Mouse (Mus musculus) hindbrain, embryonic 11.5 days (tissue): ENCODE results near the gene Pnmal2. TPM values are rescaled to one million over a fixed set of nuclear protein-coding genes. Genes with fewer than 3 reads are reported as not detected.

ENCODE experiments used
- ATAC-seq: fragments of 200-750 bp; cut with Nextera tagmentation; 2 replicates; pipeline ENCODE4 v1.8.0; 2017; ENCODE audit warnings: mild to moderate bottlenecking, moderate TSS enrichment, moderate library complexity; ENCODE audit not compliant: low FRiP score
- DNase-seq: peaks from one replicate; pipeline ENCODE4 v3.0.0-alpha.2; 2015; ENCODE audit warnings: low spot score
- H3K27ac ChIP-seq: fragments of 300-500 bp; sonication (generic); 2 replicates; pipeline ENCODE4 v1.5.1; 2014; ENCODE audit warnings: mild to moderate bottlenecking, low read depth, low read length
- H3K27me3 ChIP-seq: fragments of 300-500 bp; sonication (generic); 2 replicates; pipeline ENCODE4 v1.6.1; 2014; ENCODE audit warnings: mild to moderate bottlenecking, low read length, moderate library complexity, mixed read lengths; ENCODE audit not compliant: control insufficient read depth, insufficient read depth
- H3K36me3 ChIP-seq: fragments of 300-500 bp; sonication (generic); 2 replicates; pipeline ENCODE4 v1.6.1; 2014; ENCODE audit warnings: mild to moderate bottlenecking, low read length, moderate library complexity, mixed read lengths; ENCODE audit not compliant: control insufficient read depth, insufficient read depth
- H3K4me1 ChIP-seq: fragments of 300-500 bp; sonication (generic); replicated peaks from 2 replicates; pipeline ENCODE4 v1.6.1; 2014; ENCODE audit warnings: low read length, mixed read lengths; ENCODE audit not compliant: control insufficient read depth, insufficient read depth
- H3K4me2 ChIP-seq: fragments of 300-500 bp; sonication (generic); replicated peaks from 2 replicates; pipeline ENCODE4 v1.6.1; 2014; ENCODE audit warnings: mild to moderate bottlenecking, low read depth, low read length
- H3K4me3 ChIP-seq: fragments of 300-500 bp; sonication (generic); 2 replicates; pipeline ENCODE4 v1.5.1; 2014; ENCODE audit warnings: low read depth, low read length
- H3K9ac ChIP-seq: fragments of 300-500 bp; sonication (generic); 2 replicates; pipeline ENCODE4 v1.6.1; 2014; ENCODE audit warnings: low read depth, low read length
- H3K9me3 ChIP-seq: fragments of 300-500 bp; sonication (generic); 2 replicates; pipeline ENCODE4 v1.6.1; 2016; ENCODE audit warnings: low read length; ENCODE audit not compliant: control insufficient read depth
- WGBS: fragments of 180-500 bp; shearing (Covaris S2); extraction: QIAGEN DNeasy Blood & Tissue Kit; methylation state at CpG from one replicate; pipeline ENCODE4 v1.1.7; 2014; 5-methylcytosine and 5-hydroxymethylcytosine counted together
- polyA plus RNA-seq: library from polyadenylated mRNA; unstranded; fragments of >200 nt; fragmentation: Nextera tagmentation; extraction: Ambion mirVana; gene quantifications from 2 replicates; pipeline ENCODE4 v1.2.1, GENCODE M21; 2014

The Pnmal2 gene
- polyA plus RNA-seq, 1 experiment from 2014 or later: 11.0 TPM

DNA sequence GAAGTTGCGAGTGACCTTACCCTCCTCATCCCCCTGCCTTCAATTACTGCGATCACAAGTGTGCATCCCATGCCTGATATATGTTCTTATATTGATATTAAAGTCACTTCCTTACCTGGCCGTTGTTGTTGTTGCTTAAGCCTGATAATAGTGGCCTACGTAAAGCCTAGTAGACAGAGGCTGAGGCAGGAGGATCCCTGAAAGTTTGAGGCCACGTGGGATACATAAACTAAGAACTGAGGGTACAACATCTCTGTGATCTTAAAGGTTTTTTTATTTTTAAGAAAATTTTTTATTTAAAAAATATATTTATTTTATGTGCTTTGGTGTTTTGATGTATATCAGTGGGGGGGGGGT, 47.9 kb downstream of the Pnmal2 start, which contains the start of gene Ccdc8:
TSS of gene Ccdc8 (plus strand) at position 258 of the 357 bp plus-strand sequence.
- WGBS: 95% methylated on average over 5 of the region's 5 CpGs
- Histone ChIP-seq H3K27me3 (no peaks in the 10 kb centered on the region), H3K36me3 (no peaks in the 10 kb centered on the region), H3K4me3 (peak within 1 kb of the TSS; percentile 44), H3K9me3 (no peaks in the 10 kb centered on the region), H3K27ac (peak within 1 kb of the TSS; percentile 56; the same call in 1 of the 2 replicates), H3K4me1 (peaks cover 8% of the 10 kb centered on the region; the same call in 1 of the 2 replicates), H3K4me2 (peak within 1 kb of the TSS; percentile 49), H3K9ac (peak within 1 kb of the TSS; percentile 34; the same call in 1 of the 2 replicates)
- DNase-seq: no peak
- ATAC-seq: no peak

GRCm38 (mm10) chr7:16993651-16994399, 49.3 kb downstream of the Pnmal2 start:
- peaks cover 8% of the 10 kb centered on the region; the same call in 1 of the 2 replicates for H3K4me1 ChIP-seq
- peak overlapping the region; percentile 44 for H3K4me3 ChIP-seq
- H3K4me2 ChIP-seq: peak overlapping the region; percentile 49
- ATAC-seq: peak; percentile 61
- peak overlapping the region; percentile 34 for H3K9ac ChIP-seq
- H3K27me3 ChIP-seq: no peaks in the 10 kb centered on the region
- 0 out of 2 replicates have a peak overlapping the region, but pooled peaks have one; percentile 33 for H3K27ac ChIP-seq
- no peaks in the 10 kb centered on the region for H3K9me3 ChIP-seq
- no peaks in the 10 kb centered on the region for H3K36me3 ChIP-seq
- peak; percentile 70 for DNase-seq
- 1% methylated on average over 27 of the region's 27 CpGs for WGBS

GRCm38 (mm10) chr7:16994400-16994799, 49.9 kb downstream of the Pnmal2 start:
- Histone ChIP-seq H3K27me3 (no peaks in the 10 kb centered on the region), H3K36me3 (no peaks in the 10 kb centered on the region), H3K9me3 (no peaks in the 10 kb centered on the region), H3K4me2 (peak overlapping the region; percentile 49), H3K4me1 (peaks cover 8% of the 10 kb centered on the region; the same call in 1 of the 2 replicates), H3K4me3 (peak overlapping the region; percentile 44), H3K9ac (peak overlapping the region; percentile 34), H3K27ac (no peak overlapping the region)
- 12% methylated on average over 20 of the region's 20 CpGs for WGBS
- ATAC-seq (no peak), DNase-seq (no peak)

GRCm38 (mm10) chr7:16995345-16995744, 50.9 kb downstream of the Pnmal2 start:
- H3K27ac ChIP-seq: no peak overlapping the region
- H3K9ac ChIP-seq: no peak overlapping the region
- H3K9me3 ChIP-seq: no peaks in the 10 kb centered on the region
- no peak for DNase-seq
- no peak for ATAC-seq
- H3K27me3 ChIP-seq: no peaks in the 10 kb centered on the region
- WGBS: 95% methylated on average over 4 of the region's 4 CpGs
- no peak overlapping the region for H3K4me3 ChIP-seq
- H3K36me3 ChIP-seq: no peaks in the 10 kb centered on the region
- H3K4me1 ChIP-seq: peaks cover 8% of the 10 kb centered on the region; the same call in 1 of the 2 replicates
- no peak overlapping the region for H3K4me2 ChIP-seq

Other genes starting within 250 kb of the Pnmal2 start
- not detected in 2 replicates for gene Ceacam9, start 222.8 kb upstream of the Pnmal2 start, polyA plus RNA-seq
- 298 and 307 TPM in 2 replicates for gene Ap2s1, start 206.3 kb upstream of the Pnmal2 start, polyA plus RNA-seq
- gene Slc1a5, start 163.3 kb upstream of the Pnmal2 start, polyA plus RNA-seq: 15.0 and 15.1 TPM in 2 replicates
- gene Strn4, start 128.8 kb upstream of the Pnmal2 start, polyA plus RNA-seq: 112 and 130 TPM in 2 replicates
- 21.9 and 22.7 TPM in 2 replicates for gene Fkrp, start 128.0 kb upstream of the Pnmal2 start, polyA plus RNA-seq
- 8.8 and 9.4 TPM in 2 replicates for gene Prkd2, start 101.8 kb upstream of the Pnmal2 start, polyA plus RNA-seq
- 7.6 and 8.0 TPM in 2 replicates for gene Dact3, start 69.4 kb upstream of the Pnmal2 start, polyA plus RNA-seq
- gene Gng8, start 52.9 kb upstream of the Pnmal2 start, polyA plus RNA-seq: 9.0 and 11.0 TPM in 2 replicates
- gene Ptgir, start 38.2 kb upstream of the Pnmal2 start, polyA plus RNA-seq: 0.56 and 0.81 TPM in 2 replicates
- gene Calm3, start 20.6 kb upstream of the Pnmal2 start, polyA plus RNA-seq: 322 and 337 TPM in 2 replicates
- 17.6 and 19.5 TPM in 2 replicates for gene Pnmal1, start 15.0 kb downstream of the Pnmal2 start, polyA plus RNA-seq
- 1.5 and 1.7 TPM in 2 replicates for gene Gm42372, start 38.4 kb downstream of the Pnmal2 start, polyA plus RNA-seq
- gene Ccdc8, start 48.0 kb downstream of the Pnmal2 start, polyA plus RNA-seq: 6.2 and 11.0 TPM in 2 replicates
- gene Ppp5c, start 83.2 kb downstream of the Pnmal2 start, polyA plus RNA-seq: 96.9 and 97.3 TPM in 2 replicates
- gene Hif3a, start 117.7 kb downstream of the Pnmal2 start, polyA plus RNA-seq: 4.8 and 4.9 TPM in 2 replicates
- gene Psg16, start 129.4 kb downstream of the Pnmal2 start, polyA plus RNA-seq: 0.05 and 0.10 TPM in 2 replicates
- gene Ceacam3, start 205.6 kb downstream of the Pnmal2 start, polyA plus RNA-seq: not detected in 2 replicates